Mouse (Mus musculus) liver, embryonic 15.5 days (tissue): ENCODE measurements around the gene Slc17a4. TPM values are rescaled to one million over a fixed set of nuclear protein-coding genes. Genes with fewer than 3 reads are reported as not detected.

Source experiments
- ATAC-seq: fragments of 200-750 bp; cut with Nextera tagmentation; 2 replicates; pipeline ENCODE4 v1.8.0; 2017; ENCODE audit warnings: moderate number of reproducible peaks, mild to moderate bottlenecking, moderate library complexity; ENCODE audit not compliant: insufficient read depth
- H3K27ac ChIP-seq: fragments of 300-500 bp; sonication (generic); replicated peaks from 2 replicates; pipeline ENCODE4 v1.5.1; 2015; ENCODE audit warnings: mild to moderate bottlenecking, inconsistent platforms
- H3K27me3 ChIP-seq: fragments of 300-500 bp; sonication (generic); 2 replicates; pipeline ENCODE4 v1.6.1; 2015; ENCODE audit warnings: mild to moderate bottlenecking, inconsistent platforms
- H3K36me3 ChIP-seq: fragments of 300-500 bp; sonication (generic); replicated peaks from 2 replicates; pipeline ENCODE4 v1.6.1; 2015; ENCODE audit warnings: moderate library complexity, mild to moderate bottlenecking, inconsistent platforms
- H3K4me1 ChIP-seq: fragments of 300-500 bp; sonication (generic); replicated peaks from 2 replicates; pipeline ENCODE4 v1.6.1; 2015; ENCODE audit warnings: inconsistent platforms
- H3K4me2 ChIP-seq: fragments of 300-500 bp; sonication (generic); 2 replicates; pipeline ENCODE4 v1.6.1; 2015; ENCODE audit warnings: moderate library complexity, mild to moderate bottlenecking, inconsistent platforms
- H3K4me3 ChIP-seq: fragments of 300-500 bp; sonication (generic); replicated peaks from 2 replicates; pipeline ENCODE4 v1.5.1; 2015; ENCODE audit warnings: mild to moderate bottlenecking, inconsistent platforms
- H3K9ac ChIP-seq: fragments of 300-500 bp; sonication (generic); 2 replicates; pipeline ENCODE4 v1.6.1; 2015; ENCODE audit warnings: moderate library complexity, mild to moderate bottlenecking, inconsistent platforms
- H3K9me3 ChIP-seq: fragments of 300-500 bp; sonication (generic); replicated peaks from 2 replicates; pipeline ENCODE4 v1.6.1; 2016; ENCODE audit warnings: inconsistent platforms
- WGBS: fragments of 180-500 bp; shearing (Covaris S2); methylation state at CpG from one replicate; pipeline ENCODE4 v1.1.7; 2015; ENCODE audit warnings: mixed read lengths; ENCODE audit not compliant: insufficient replicate concordance; 5-methylcytosine and 5-hydroxymethylcytosine counted together
- polyA plus RNA-seq: library from polyadenylated mRNA; unstranded; fragments of >200 nt; fragmentation: Nextera tagmentation; extraction: Ambion mirVana; gene quantifications from 2 replicates; pipeline ENCODE4 v1.2.1, GENCODE M21; 2015

Slc17a4 gene
- polyA plus RNA-seq, 1 experiment from 2014 or later, result 0.09 TPM

DNA sequence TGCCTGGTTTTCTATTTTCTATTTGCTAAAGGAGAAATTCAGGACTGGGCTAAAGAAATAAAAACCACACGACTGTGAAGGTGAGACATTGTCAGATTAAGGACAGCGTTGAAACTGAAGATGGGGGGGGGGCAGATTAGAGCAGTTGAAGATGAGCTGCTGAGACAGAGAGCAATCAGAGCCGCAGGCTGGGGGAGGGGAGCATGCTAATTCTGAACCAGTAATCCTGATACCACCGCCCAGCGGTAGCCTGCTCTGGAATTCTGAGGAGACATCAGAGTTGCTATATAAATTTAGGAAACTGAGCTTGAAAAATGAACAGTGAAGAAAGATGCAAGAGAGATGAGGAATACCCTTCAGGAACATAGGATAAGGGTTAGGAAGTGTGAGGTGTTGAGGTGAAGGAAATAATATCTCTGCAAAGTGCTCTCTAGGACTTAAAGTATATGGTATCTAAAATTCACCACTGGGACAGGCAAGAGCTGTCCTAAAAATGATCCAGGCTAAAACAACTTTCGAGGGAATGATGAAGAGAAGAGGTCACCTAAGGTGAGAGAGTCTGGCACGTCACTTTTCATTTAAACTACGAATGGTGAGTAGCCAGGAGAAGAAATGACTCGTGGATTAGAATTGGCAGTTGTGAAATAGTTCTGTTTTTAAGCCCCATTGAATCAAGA is 22.1 kb downstream of the Slc17a4 start:
- H3K36me3 ChIP-seq, result no peaks in the 10 kb centered on the region
- H3K4me3 ChIP-seq, result no peak overlapping the region

GRCm38 (mm10) chr13:23889011-23889605 is 25.7 kb downstream of the Slc17a4 start:
- no peak overlapping the region for H3K9ac ChIP-seq
- no peaks in the 10 kb centered on the region for H3K27me3 ChIP-seq
- H3K4me2 ChIP-seq, result no peak overlapping the region
- no peaks in the 10 kb centered on the region for H3K9me3 ChIP-seq
- ATAC-seq, result no peak
- H3K27ac ChIP-seq, result no peak overlapping the region
- 0 out of 2 replicates have a peak, but pooled peaks cover 11% of the 10 kb centered on the region for H3K4me1 ChIP-seq
- no peak overlapping the region for H3K4me3 ChIP-seq
- no peaks in the 10 kb centered on the region for H3K36me3 ChIP-seq
- WGBS, result 58% methylated on average over 6 of the region's 6 CpGs

More for the DNA sequence above, 22.1 kb downstream of the Slc17a4 start:
- Histone ChIP-seq H3K27me3 (no peaks in the 10 kb centered on the region), H3K9ac (no peak overlapping the region), H3K4me1 (0 out of 2 replicates have a peak, but pooled peaks cover 3% of the 10 kb centered on the region), H3K4me2 (no peak overlapping the region), H3K27ac (no peak overlapping the region), H3K9me3 (no peaks in the 10 kb centered on the region)
- no peak for ATAC-seq
- WGBS, result 37% methylated on average over 9 of the region's 9 CpGs

GRCm38 (mm10) chr13:23887026-23887725 is 27.6 kb downstream of the Slc17a4 start:
- H3K4me3 ChIP-seq, result no peak overlapping the region
- H3K9me3 ChIP-seq, result no peaks in the 10 kb centered on the region
- 60% methylated on average over 3 of the region's 3 CpGs for WGBS
- no peaks in the 10 kb centered on the region for H3K36me3 ChIP-seq
- 0 out of 2 replicates have a peak, but pooled peaks cover 7% of the 10 kb centered on the region for H3K4me1 ChIP-seq
- peak; percentile 62; the same call in 1 of the 2 replicates for ATAC-seq
- no peak overlapping the region for H3K27ac ChIP-seq
- no peaks in the 10 kb centered on the region for H3K27me3 ChIP-seq
- no peak overlapping the region for H3K4me2 ChIP-seq
- no peak overlapping the region for H3K9ac ChIP-seq

- no peak overlapping the region for H3K27ac ChIP-seq
- ATAC-seq, result no peak
- no peak overlapping the region for H3K4me3 ChIP-seq
- no peak overlapping the region for H3K4me2 ChIP-seq
- no peak overlapping the region for H3K9ac ChIP-seq
- H3K36me3 ChIP-seq, result no peaks in the 10 kb centered on the region
- H3K27me3 ChIP-seq, result no peaks in the 10 kb centered on the region
- H3K4me1 ChIP-seq, result 0 out of 2 replicates have a peak, but pooled peaks cover 7% of the 10 kb centered on the region
- WGBS, result 3% methylated on average over 2 of the region's 2 CpGs
- no peaks in the 10 kb centered on the region for H3K9me3 ChIP-seq
Measured at GRCm38 (mm10) chr13:23885540-23885939, 29.3 kb downstream of the Slc17a4 start.

GRCm38 (mm10) chr13:23879636-23880035 is 35.2 kb downstream of the Slc17a4 start:
- H3K4me2 ChIP-seq, result no peak overlapping the region
- H3K27ac ChIP-seq, result no peak overlapping the region
- no peak for ATAC-seq
- no peaks in the 10 kb centered on the region for H3K36me3 ChIP-seq
- H3K4me3 ChIP-seq, result no peak overlapping the region
- no peaks in the 10 kb centered on the region for H3K27me3 ChIP-seq
- no peak overlapping the region for H3K9ac ChIP-seq
- WGBS, result 16% methylated on average over 5 of the region's 5 CpGs
- H3K9me3 ChIP-seq, result no peaks in the 10 kb centered on the region
- no peaks in the 10 kb centered on the region for H3K4me1 ChIP-seq

DNA sequence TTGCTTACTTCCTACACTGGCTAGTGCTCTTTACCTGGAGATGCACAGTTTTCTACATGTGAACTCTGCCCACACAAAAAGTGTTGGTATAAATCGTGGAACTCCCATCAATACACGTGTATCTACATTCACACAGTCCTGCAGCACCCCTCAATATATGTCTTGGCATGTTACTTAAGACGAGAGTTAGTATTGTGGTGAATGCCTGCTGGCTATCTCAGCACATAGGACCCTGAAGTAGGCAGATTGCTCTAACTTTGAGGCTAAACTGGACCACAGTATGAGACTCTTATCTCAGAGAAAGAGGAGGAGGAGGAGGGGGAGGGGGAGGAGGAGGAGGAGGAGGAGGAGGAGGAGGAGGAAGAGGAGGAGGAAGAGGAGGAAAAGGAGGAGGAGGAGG is 35.7 kb downstream of the Slc17a4 start:
- Histone ChIP-seq H3K27me3 (no peaks in the 10 kb centered on the region), H3K4me1 (no peaks in the 10 kb centered on the region), H3K9me3 (no peaks in the 10 kb centered on the region), H3K4me2 (no peak overlapping the region), H3K36me3 (no peaks in the 10 kb centered on the region), H3K27ac (no peak overlapping the region), H3K4me3 (no peak overlapping the region), H3K9ac (no peak overlapping the region)
- no peak for ATAC-seq
- WGBS, result 28% methylated on average over 3 of the region's 3 CpGs

DNA sequence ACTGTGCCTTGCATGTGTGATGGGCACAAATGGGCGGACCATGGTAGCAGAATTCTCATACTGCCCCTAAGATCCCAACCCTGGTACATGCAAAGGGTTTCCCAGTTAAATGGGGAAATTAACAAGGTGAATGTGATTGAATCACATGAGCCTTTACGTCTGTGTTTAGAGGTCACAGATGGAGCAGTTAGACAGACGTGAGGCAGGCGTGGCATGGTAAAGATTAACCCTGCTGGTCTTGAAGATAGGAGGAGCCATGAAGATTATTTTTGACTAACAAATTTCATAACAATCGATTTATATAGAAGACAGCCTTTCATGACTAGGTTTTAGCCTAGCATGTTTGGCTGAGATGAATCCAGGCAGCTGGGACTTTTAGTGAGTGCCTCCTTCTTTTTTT is 41.7 kb downstream of the Slc17a4 start:
- WGBS, result 33% methylated on average over 5 of the region's 5 CpGs
- ATAC-seq, result no peak
- H3K27me3 ChIP-seq, result no peaks in the 10 kb centered on the region
- H3K27ac ChIP-seq, result no peak overlapping the region
- H3K4me3 ChIP-seq, result no peak overlapping the region
- no peak overlapping the region for H3K9ac ChIP-seq
- no peak overlapping the region for H3K4me2 ChIP-seq
- H3K36me3 ChIP-seq, result no peaks in the 10 kb centered on the region
- no peaks in the 10 kb centered on the region for H3K9me3 ChIP-seq
- peaks cover 2% of the 10 kb centered on the region; the same call in 1 of the 2 replicates for H3K4me1 ChIP-seq

DNA sequence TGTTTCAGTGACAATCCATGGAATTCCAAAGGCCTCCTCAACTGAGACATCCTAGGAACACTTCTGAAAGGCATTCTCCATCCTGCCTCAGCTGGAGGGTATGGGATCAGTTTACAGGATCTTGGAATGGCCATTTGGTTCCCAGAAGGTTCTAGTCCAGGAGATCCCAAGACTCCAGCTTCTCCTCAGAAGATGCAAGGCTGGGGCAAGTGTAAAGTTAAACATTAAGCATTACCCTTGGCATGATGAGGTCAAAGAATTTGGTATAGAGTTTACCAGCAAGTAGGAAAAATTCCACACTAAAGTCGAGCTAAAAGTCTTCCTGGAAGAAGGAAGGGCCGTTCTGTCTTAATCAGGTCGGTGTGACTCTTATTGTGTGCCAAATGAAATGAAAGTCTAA is 44.8 kb downstream of the Slc17a4 start:
- Histone ChIP-seq H3K9me3 (no peaks in the 10 kb centered on the region), H3K4me1 (peaks cover 3% of the 10 kb centered on the region; the same call in 1 of the 2 replicates), H3K36me3 (no peaks in the 10 kb centered on the region), H3K27ac (no peak overlapping the region), H3K9ac (no peak overlapping the region), H3K27me3 (no peaks in the 10 kb centered on the region), H3K4me2 (no peak overlapping the region), H3K4me3 (no peak overlapping the region)
- WGBS, result 48% methylated on average over 3 of the region's 3 CpGs
- ATAC-seq, result no peak

- Histone ChIP-seq H3K4me1 (peaks cover 6% of the 10 kb centered on the region), H3K4me3 (no peak overlapping the region), H3K27ac (peak overlapping the region; percentile 48; the same call in 1 of the 2 replicates), H3K27me3 (no peaks in the 10 kb centered on the region), H3K4me2 (no peak overlapping the region), H3K9me3 (no peaks in the 10 kb centered on the region), H3K9ac (no peak overlapping the region), H3K36me3 (no peaks in the 10 kb centered on the region)
- ATAC-seq, result peak; percentile 26; the same call in 1 of the 2 replicates
- WGBS, result 52% methylated on average over 8 of the region's 8 CpGs
Measured at GRCm38 (mm10) chr13:23868790-23869533, 45.8 kb downstream of the Slc17a4 start.

GRCm38 (mm10) chr13:23867405-23867804 is 47.4 kb downstream of the Slc17a4 start, which contains the start of gene Slc17a1:
Gene Slc17a1, plus strand, starts transcription at chr13:23867750.
- Histone ChIP-seq H3K9ac (peak within 1 kb of the TSS; percentile 11; the same call in 1 of the 2 replicates), H3K4me2 (peak within 1 kb of the TSS; percentile 33), H3K9me3 (no peaks in the 10 kb centered on the region), H3K4me1 (peaks cover 6% of the 10 kb centered on the region), H3K27me3 (no peaks in the 10 kb centered on the region), H3K36me3 (no peaks in the 10 kb centered on the region), H3K27ac (peak within 1 kb of the TSS; percentile 74), H3K4me3 (peak within 1 kb of the TSS; percentile 14; the same call in 1 of the 2 replicates)
- 66% methylated on average over 7 of the region's 7 CpGs for WGBS
- peak; percentile 72 for ATAC-seq
